Mouse (Mus musculus) layer of hippocampus, adult 18-20 months (tissue): ENCODE data around the gene Bloc1s5. TPM values are rescaled to one million over a fixed set of nuclear protein-coding genes. Genes with fewer than 3 reads are reported as not detected.
"Not testable (repeated sequence)": the region's sequence is repeated elsewhere in the genome, so short reads cannot be mapped to it uniquely, and the experiment has no call there.

Experiments
- DNase-seq, 2 experiments: peaks; one replicate each; pipeline ENCODE4 v3.0.0; 2022; ENCODE audit warnings: low spot score in 2 of 2
- total RNA-seq, 2 experiments: library from RNA; stranded (reverse); gene quantifications; 2 replicates each; pipeline ENCODE4 v1.2.3; 2021

Bloc1s5 gene
- total RNA-seq, 2 experiments from 2014 or later: 8.5 to 9.7 TPM

DNA sequence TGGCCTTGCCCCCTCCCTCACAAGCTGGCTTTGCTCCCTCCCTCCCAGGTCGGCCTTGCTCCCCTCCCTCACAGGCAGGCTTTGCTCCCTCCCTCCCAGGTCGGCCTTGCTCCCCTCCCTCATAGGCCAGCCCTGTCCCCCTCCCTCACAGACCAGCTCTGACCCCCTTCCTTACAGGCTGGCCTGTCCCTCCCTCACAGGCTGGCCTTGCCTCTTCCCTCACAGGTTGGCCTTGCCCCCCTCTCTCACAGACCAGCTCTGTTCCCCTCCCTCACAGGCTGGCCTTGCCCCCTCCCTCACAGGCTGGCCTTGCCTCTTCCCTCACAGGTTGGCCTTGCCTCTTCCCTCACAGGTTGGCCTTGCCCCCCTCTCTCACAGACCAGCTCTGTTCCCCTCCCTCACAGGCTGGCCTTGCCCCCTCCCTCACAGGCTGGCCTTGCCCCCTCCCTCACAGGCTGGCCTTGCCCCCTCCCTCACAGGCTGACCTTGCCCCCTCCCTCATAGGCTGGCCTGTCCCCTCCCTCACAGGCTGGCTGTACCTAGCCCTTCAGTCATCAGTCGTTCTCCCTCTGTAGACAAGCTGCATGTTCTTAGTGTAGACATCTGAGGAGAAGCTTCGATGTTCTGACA, 16.8 kb downstream of the Bloc1s5 start:
- not testable (repeated sequence) for DNase-seq

GRCm38 (mm10) chr13:38616887-38617286, 18.0 kb downstream of the Bloc1s5 start:
- DNase-seq: no peak

DNA sequence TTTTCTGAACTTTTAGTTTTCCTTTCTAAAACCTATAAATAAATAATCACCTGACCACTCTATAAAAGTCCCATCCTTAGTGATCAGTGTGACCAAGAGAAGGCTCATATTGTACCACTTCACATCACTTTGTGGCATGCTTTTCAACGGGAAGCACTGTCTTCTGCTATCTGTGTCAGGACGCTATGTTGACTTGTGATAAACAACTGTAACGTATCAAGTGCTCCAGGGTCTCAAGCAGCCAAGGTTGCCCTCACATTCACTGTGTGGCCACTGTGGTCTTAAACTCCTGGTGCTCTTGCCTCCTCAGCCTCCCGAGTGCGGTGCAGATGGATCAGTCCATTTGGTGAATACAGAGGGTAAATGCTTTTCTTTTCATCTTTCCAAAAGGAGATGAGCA, 19.3 kb downstream of the Bloc1s5 start:
- no peak for DNase-seq

- DNase-seq: no peak
Measured at GRCm38 (mm10) chr13:38614298-38614697, 20.6 kb downstream of the Bloc1s5 start.

DNA sequence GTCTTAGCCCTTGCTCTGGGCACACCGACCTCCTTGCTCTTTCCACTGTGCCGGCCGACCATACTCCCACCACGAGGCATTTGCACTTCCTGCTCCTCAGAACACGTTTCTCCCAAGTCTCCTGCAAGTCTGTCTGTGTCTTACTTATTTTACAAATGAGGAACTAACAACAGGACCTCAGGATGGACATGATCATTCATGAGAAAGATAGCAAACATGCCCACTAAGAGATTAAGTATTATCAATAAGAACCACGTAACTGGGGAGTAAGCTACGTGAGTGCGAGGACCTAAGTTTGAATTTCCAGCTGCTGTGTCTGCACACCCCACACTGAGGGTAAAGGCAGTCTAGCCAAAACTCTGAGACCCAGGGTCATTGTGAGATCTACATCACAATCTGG, 21.3 kb downstream of the Bloc1s5 start:
- no peak for DNase-seq

GRCm38 (mm10) chr13:38612608-38613007, 22.3 kb downstream of the Bloc1s5 start:
- no peak for DNase-seq

DNA sequence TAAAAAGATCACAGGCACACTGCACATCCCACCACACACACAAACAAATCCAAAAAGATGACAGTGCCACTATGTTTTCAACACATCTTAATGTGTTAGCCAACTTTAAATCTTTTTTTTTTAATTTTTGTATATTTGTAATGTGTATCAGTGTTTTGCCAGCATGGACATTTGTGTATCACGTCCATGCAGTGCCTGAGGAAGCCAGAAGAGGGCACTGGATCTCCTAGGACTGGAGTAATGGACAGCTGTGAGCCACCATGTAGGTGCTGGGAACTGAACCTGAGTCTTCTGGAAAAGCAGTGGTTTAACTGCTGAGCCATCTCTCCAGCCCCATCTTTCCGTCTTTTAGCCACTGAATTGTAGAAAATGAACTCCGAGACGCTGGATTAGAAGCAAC, 22.7 kb downstream of the Bloc1s5 start:
- no peak for DNase-seq

- no peak for DNase-seq
Measured at GRCm38 (mm10) chr13:38610336-38610735, 24.6 kb downstream of the Bloc1s5 start.

GRCm38 (mm10) chr13:38607130-38607529, 27.8 kb downstream of the Bloc1s5 start:
- no peak for DNase-seq

GRCm38 (mm10) chr13:38605353-38605752, 29.6 kb downstream of the Bloc1s5 start:
- no peak for DNase-seq

GRCm38 (mm10) chr13:38602966-38603365, 31.9 kb downstream of the Bloc1s5 start:
- peak; percentile 19 to 44 for DNase-seq

DNA sequence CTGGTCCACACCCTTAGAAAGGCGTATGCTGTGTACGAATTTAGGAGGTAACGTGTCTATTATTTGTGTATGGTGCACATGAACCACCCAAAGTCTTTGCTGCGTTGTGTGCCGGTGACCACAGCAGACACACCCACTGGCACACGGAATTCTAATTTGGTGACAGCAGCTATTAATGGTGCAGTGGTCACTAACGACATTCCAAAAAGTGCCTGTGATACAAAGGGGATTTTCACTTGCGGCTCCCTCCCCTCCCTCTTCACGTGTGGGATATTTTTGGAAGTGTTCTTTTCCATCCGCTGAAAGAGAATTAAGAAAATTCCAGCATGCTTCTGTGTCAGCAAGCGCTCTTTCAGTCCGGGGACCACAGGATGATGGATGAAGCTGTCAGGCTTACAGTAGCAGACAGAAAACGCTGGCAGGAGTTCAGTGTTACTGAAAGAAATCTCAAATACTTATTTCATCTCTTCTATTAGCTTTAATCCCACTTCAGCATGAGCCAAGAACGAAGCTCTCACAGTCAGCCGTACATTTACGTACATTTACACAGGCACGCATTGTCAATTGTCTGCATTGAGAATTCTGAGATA, 32.6 kb downstream of the Bloc1s5 start:
- DNase-seq: no peak

GRCm38 (mm10) chr13:38600811-38601210, 34.1 kb downstream of the Bloc1s5 start:
- DNase-seq: no peak

- DNase-seq: peak in 1 of 2 experiments; percentile 12
Measured at GRCm38 (mm10) chr13:38597076-38597475, 37.8 kb downstream of the Bloc1s5 start.

GRCm38 (mm10) chr13:38596461-38596860, 38.4 kb downstream of the Bloc1s5 start:
- DNase-seq: no peak

DNA sequence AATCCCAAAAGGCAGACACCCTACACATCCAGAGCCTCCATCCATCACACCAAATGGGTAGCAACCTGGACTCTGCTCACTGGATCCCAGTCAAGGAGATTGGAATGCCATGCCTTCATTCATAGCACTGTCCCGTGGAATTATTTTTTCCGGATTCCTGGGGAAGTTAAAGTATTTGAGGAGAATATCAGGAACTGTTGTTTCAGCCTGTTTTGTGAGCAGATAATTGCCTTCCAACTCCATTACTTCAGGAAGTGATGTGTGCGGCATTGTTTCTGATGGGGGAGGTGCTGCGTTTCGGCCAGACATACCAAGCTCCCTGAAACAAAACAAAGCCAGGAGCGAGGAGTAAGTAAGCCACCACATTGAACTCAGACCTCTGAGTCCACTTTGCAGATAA, 41.8 kb downstream of the Bloc1s5 start:
- no peak for DNase-seq

- DNase-seq: no peak
Measured at GRCm38 (mm10) chr13:38587350-38587749, 47.6 kb downstream of the Bloc1s5 start.

DNA sequence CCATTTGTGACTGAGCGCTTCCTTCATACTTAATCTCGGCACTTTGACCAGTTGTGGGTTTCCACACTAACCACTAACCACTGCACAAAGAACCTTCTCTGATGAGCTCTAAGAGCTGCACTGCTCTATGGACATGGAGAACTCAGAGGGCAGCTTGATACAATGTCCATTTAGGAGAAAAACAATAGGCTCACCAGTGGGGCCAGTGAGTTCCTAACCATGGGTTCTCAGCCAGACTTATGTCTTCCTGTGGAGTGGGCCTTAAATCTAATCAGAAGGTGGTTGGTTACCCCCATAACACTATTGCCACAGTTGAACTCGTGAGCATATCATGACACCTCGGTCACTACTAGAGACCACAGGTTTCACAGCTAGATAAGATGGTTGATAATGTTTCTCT, 48.5 kb downstream of the Bloc1s5 start:
- DNase-seq: no peak

DNA sequence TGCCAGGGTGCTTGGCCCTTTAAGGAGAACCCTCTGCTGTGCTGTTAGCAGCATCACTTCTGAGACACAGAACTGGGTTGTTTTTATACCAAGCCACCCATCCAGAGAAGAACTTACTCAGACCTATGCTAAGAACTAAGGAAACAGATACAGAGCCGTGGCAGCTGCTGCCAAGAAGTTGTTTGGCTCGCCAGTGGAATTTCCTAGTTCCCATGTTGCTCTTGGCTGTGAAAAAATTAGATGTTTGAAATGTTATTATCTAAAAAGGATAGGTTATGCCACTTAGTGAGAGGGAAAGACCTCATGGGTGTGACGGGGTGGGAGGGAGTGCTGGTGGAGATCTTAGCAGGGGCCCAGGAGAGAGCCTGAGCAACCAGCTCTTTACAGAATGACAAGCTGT, 52.1 kb downstream of the Bloc1s5 start:
- DNase-seq: no peak

GRCm38 (mm10) chr13:38580601-38581457, 54.1 kb downstream of the Bloc1s5 start:
- peak in 1 of 2 experiments; percentile 34 for DNase-seq

- no peak for DNase-seq
Measured at GRCm38 (mm10) chr13:38579971-38580600, 54.8 kb downstream of the Bloc1s5 start.

DNA sequence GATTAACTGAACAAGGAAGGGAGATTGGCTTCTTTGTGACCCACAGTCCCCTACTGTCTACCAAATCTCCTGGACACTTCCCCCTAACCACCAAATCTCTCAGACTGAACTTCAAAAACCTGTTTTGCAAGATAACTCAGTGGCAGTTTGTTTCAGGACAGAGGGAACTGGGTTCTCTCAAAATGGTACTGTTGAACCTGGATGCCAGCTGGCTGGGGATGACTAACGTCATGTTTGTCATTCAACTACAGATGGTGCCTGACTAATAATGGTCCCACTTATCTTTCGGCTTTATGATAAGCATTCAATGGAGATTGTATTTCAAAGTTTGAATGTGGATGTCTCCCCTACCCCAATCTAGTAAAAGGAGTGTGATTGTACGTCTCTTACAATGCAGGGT, 60.2 kb downstream of the Bloc1s5 start:
- DNase-seq: peak; percentile 63 to 84
